Mouse (Mus musculus): ENCODE data around the gene Bcl2l15. TPM values are rescaled to one million over a fixed set of nuclear protein-coding genes. Genes with fewer than 3 reads are reported as not detected.

Gene Bcl2l15
- total RNA-seq (2023) = 0.75 to 0.78 TPM in 2 of 4 replicates, not detected in the others

GRCm38 (mm10) chr3:103832426-103832825 is at the start of gene Bcl2l15:
Gene Bcl2l15, plus strand, starts transcription at chr3:103832601.

DNA sequence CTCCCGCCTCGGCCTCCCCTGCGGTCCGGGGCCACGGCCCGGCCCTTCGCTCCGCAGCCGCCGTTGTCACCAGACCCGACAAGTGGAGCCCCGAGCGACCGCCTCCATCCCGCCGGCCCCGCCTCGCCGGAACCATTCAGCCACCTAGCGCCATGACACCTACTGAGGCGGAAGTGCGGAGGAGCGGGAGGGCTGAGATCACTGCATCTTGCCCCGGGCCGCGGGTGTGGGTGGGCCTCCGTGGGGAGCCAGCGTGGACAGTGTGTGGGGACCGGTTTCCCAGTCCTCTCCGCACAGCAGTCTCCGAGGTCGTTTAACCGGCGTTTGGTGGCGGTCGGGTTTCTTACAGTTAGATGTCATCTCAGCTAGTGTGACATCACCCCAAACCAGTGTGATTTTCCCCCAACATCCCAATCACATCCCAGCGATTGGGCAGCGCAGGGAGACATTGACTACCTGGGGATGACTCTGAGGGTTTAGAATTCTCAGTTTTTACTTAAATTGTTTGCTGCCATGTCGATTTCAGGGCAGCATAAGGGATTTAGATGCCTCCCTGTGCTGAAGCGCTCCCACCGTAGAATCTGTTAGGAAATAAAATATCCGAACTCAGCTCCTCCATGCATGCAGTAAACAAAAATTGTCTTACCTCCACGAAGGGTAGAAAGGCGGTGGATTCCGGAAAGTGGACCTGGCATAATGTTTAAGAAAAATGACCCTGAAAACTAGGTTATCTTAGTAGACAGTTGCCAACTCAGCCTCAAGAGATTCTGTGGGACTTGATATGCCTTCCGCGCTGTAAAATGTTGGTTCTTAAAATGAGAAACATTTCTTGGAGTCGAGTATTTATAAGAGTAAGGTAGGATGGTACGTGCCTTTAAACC is 40.9 kb upstream of the Bcl2l15 start, which contains the start of gene Hipk1:
Gene Hipk1, minus strand, starts transcription at position 334 of the 881 bp plus-strand sequence.

GRCm38 (mm10) chr3:103808891-103809798 is 23.3 kb upstream of the Bcl2l15 start, which contains the start of the genes Dclre1b, Ap4b1 and Gm43064:
Gene Dclre1b, minus strand, starts transcription at chr3:103809444.
Gene Ap4b1, plus strand, starts transcription at chr3:103809520.
Gene Gm43064, plus strand, starts transcription at chr3:103809573.

GRCm38 (mm10) chr3:103858881-103859801 is 26.7 kb downstream of the Bcl2l15 start, which contains the start of gene Ptpn22:
Gene Ptpn22, plus strand, starts transcription at chr3:103859795.

Other genes starting within 250 kb of the Bcl2l15 start
- gene Atg4a-ps, start 186.5 kb upstream of the Bcl2l15 start, total RNA-seq (2023) = 0.29 TPM in 1 of 4 replicates, not detected in the others
- 1.2 to 1.7 TPM (median 1.5 TPM) in 4 replicates for gene Olfml3, start 94.6 kb upstream of the Bcl2l15 start, total RNA-seq (2023)
- not detected in 4 replicates for gene Gm10964, start 93.2 kb upstream of the Bcl2l15 start, total RNA-seq (2023)
- gene Hipk1, start 41.0 kb upstream of the Bcl2l15 start, total RNA-seq (2023) = 200 to 222 TPM (median 217 TPM) in 4 replicates
- gene Dclre1b, start 23.2 kb upstream of the Bcl2l15 start, total RNA-seq (2023) = 15.8 to 19.9 TPM (median 18.3 TPM) in 4 replicates
- gene Ap4b1, start 23.1 kb upstream of the Bcl2l15 start, total RNA-seq (2023) = 21.6 to 28.1 TPM (median 26.1 TPM) in 4 replicates
- 0.81 to 2.1 TPM (median 1.4 TPM) in 4 replicates for gene Gm43064, start 23.0 kb upstream of the Bcl2l15 start, total RNA-seq (2023)
- gene Ptpn22, start 27.2 kb downstream of the Bcl2l15 start, total RNA-seq (2023) = 72.0 to 84.2 TPM (median 75.4 TPM) in 4 replicates
- 46.0 to 51.4 TPM (median 48.4 TPM) in 4 replicates for gene Rsbn1, start 81.5 kb downstream of the Bcl2l15 start, total RNA-seq (2023)
- gene Phtf1, start 135.5 kb downstream of the Bcl2l15 start, total RNA-seq (2023) = 21.0 to 23.7 TPM (median 21.7 TPM) in 4 replicates